Mouse (Mus musculus): ENCODE measurements around the gene Olfr124.

The Olfr124 gene

DNA sequence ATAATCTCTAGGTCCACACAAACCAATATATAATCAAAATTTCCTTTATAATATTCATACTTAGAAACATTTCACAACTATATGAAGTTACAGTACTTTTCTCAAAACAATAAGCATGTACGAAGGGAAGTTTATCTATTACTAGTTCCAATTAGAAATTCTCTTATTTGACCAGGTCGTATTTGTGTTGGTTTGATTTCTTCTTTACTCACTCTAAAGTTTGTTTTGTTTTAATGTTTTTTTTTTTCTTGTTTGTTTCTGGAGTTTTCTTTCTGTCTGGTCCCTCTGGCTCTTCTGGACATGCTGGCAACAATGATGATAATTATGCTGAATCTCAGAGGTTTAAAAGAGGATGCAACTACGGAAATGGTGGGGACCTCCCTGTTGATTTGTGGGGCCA lies at the start of gene Olfr124:
TSS of gene Olfr124 (plus strand) at position 301 of the 400 bp plus-strand sequence.
- DNase-seq (ENCODE audit: low read depth, low spot score): no peak

DNA sequence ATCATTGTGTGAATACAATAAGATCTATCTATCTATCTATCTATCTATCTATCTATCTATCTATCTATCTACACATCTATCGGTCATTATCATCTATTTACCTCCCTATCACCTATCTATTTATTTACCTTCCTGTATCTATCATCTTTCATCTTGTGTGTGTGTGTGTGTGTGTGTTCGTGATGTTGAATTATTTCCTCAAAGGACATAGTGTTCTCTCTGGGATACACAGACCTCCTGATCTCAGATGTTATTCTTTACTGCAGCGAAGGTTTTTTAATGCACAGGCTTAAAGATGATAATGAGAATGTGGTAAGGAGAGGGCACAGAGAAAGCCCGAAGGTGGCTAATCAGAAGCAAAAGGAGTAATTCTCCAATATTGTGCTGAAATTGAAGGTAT lies 31.4 kb upstream of the Olfr124 start, which contains the start of gene Olfr122:
TSS of gene Olfr122 (plus strand) at position 301 of the 400 bp plus-strand sequence.
- DNase-seq (ENCODE audit: low read depth, low spot score): no peak

DNA sequence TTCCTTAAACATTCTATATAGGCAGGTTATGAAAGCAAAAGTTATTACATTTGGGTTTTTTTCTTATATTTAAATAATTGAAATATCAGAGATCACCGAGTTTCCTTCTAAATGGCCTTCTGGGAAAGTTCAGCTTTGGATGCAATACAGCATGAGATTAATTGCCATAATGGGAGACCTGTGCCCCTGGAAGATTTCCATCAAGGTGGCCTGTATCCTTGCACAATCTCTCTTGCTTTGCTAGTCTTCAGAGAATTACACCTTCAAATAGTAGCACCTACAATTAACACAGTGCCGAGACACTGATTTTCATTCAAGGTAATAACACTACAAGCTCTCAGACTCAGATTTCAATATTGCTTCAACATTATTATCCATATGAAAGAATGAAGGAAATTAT lies 6.5 kb upstream of the Olfr124 start, which contains the start of gene Olfr123:
TSS of gene Olfr123 (plus strand) at position 301 of the 400 bp plus-strand sequence.
- no peak for DNase-seq (ENCODE audit: low read depth, low spot score)

DNA sequence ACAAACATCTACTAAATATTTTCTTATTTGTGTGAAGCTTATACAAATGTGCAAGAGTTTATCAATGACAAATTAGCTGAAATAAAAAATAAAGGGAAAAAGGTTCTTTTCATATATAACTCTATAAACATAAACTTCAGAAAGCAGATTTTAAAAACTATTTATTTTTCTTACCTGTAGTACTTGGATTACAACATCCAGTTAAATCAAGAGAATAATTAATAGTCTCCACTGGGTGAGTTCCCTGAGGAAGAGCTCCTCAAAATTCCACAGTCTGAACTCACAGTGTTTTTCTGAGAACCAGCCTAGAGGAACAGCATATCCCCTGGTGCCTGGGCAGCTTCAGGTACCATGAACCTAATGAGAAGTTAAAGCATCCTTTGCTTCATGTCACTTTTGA lies 33.0 kb downstream of the Olfr124 start, which contains the start of gene Olfr125:
TSS of gene Olfr125 (plus strand) at position 301 of the 400 bp plus-strand sequence.
- no peak for DNase-seq (ENCODE audit: low read depth, low spot score)

DNA sequence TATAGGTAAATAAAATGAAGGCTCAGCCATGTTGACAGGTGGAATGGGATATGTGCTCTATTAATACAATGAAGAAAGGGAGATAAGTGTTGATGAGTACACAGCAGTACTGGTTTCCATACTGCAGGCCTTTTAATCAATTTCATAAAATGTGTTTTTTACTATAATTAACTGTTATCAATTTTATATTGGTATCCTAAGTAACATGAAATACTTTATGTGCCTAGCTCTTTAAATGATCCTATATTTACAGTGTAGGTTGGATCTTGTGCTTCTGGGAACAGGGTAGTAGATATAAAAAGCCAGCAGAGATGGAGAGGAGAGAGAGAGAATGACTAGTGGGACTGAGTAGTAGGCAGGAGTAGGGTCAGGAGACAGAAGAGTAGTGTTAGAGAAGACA lies 47.5 kb downstream of the Olfr124 start, which contains the start of gene Olfr126:
TSS of gene Olfr126 (plus strand) at position 301 of the 400 bp plus-strand sequence.
- no peak for DNase-seq (ENCODE audit: low read depth, low spot score)

Data from forelimb bud, embryonic 11.5 days (tissue).